9 mouse cellular contexts compared by ENCODE assay signal in the genomic region with DNA sequence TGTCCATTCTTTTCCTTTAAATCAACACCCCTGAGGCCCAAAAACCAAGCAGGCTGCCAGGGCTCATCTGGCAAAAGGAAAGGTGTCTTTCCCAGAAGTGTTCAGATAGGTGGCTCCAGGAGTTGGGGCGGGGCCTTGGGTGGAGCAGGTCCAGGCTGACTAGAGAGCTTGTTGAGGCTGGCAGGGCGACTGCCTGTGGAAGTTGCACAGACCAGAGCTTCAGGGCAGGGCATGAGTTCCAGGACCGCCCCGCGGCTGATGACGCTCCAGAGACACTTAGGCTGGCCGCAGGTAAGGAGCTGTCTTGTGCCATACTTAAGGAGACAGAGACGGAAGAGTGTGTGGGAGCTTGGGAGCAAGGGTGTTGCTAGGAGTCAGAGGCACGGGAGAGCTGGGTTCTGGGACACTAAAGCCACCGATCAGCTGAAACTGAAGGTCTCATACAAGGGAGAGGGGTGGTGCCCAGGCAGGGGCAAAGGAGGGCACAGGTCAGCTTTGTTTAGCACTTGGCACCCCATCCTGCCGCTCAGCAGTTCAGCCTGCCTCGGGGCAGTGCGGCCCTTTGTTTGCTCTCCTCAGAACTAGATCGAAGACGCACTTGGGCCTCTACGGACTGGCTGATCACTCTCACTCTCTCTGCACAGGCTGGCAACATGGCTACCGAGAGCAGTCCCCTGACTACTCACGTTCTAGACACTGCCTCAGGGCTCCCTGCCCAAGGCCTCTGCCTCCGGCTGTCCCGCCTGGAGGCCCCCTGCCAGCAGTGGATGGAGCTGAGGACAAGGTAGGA. TPM values are rescaled to one million over a fixed set of nuclear protein-coding genes. Genes with fewer than 3 reads are reported as not detected.
A peak's percentile ranks its signal among the peaks of the same experiment; 100 is the strongest.
DNase-seq lines count a peak whose midpoint lies in the region; ATAC-seq and TF ChIP-seq lines count a peak whose summit lies in the region.
"Had no signal": no experiment of that assay in that cellular context is flagged by ENCODE, and none has a peak within 500 bp of the region (broad histone marks: within the 10 kb centered on the region; RNA-seq: fewer than 3 reads in every experiment).

A gene (plus strand): TSS at position 51 of the 790 bp plus-strand sequence.

- TF ChIP-seq CTCF in ES-Bruce4 (IDR thresholded peaks at IDR 0.05; ENCODE audit: low read depth, low read length) = no peak
- TF ChIP-seq CTCF in intestine, postnatal 0 days (IDR thresholded peaks at IDR 0.05; ENCODE audit: low read depth) = no peak
- TF ChIP-seq CTCF in lung, postnatal 0 days (IDR thresholded peaks at IDR 0.05) = no peak

- peak within 1 kb of the TSS; percentile 51 for H3K4me2 ChIP-seq in intestine, postnatal 0 days (replicated peaks; ENCODE audit: low read depth)
- H3K4me2 ChIP-seq in lung, postnatal 0 days (replicated peaks; ENCODE audit: low read depth, low read length) = peak within 1 kb of the TSS; percentile 32; the same call in 1 of the 2 replicates

- peaks cover 2% of the 10 kb centered on the region for H3K4me1 ChIP-seq in ES-Bruce4 (ENCODE audit: control insufficient read depth, insufficient read depth, low read length)
- 0 out of 2 replicates have a peak, but pooled peaks cover 3% of the 10 kb centered on the region for H3K4me1 ChIP-seq in intestine, postnatal 0 days (replicated peaks; ENCODE audit: control insufficient read depth, insufficient read depth, low read length)
- H3K4me1 ChIP-seq in lung, postnatal 0 days (ENCODE audit: insufficient read depth, low read depth, low read length) = no peaks in the 10 kb centered on the region

- ATAC-seq in intestine, postnatal 0 days = peak; percentile 81
- peak; percentile 89 for ATAC-seq in lung, postnatal 0 days

- WGBS in intestine, postnatal 0 days = 28% methylated on average over 20 of the region's 20 CpGs
- WGBS in lung, postnatal 0 days = 36% methylated on average over 20 of the region's 20 CpGs

- H3K9me3 ChIP-seq in ES-Bruce4 (replicated peaks; ENCODE audit: control insufficient read depth, insufficient read depth, low read length, poor library complexity, severe bottlenecking) = no peaks in the 10 kb centered on the region
- no peaks in the 10 kb centered on the region for H3K9me3 ChIP-seq in intestine, postnatal 0 days (ENCODE audit: control insufficient read depth)
- no peaks in the 10 kb centered on the region for H3K9me3 ChIP-seq in lung, postnatal 0 days (ENCODE audit: low read length)

- H3K4me3 ChIP-seq in ES-Bruce4 (ENCODE audit: low read depth, low read length) = peak within 1 kb of the TSS; percentile 54
- peak within 1 kb of the TSS; percentile 13; the same call in 1 of the 2 replicates for H3K4me3 ChIP-seq in intestine, postnatal 0 days (ENCODE audit: low read depth, low read length)
- no peak within 1 kb of the TSS for H3K4me3 ChIP-seq in lung, postnatal 0 days (ENCODE audit: low read depth, low read length)

- DNase-seq in adrenal gland, adult 2 months = peak; percentile 79
- DNase-seq in adrenal gland, adult 8-10 months = no peak
- peak; percentile 64 for DNase-seq in lung, postnatal 0 days (ENCODE audit: low spot score)
- DNase-seq in heart, adult 18-20 months = no peak
- no peak for DNase-seq in natural killer cell, adult 2 months (ENCODE audit: low spot score in 2 of 2)
- DNase-seq in frontal cortex, postnatal 25 days (ENCODE audit: low spot score in 2 of 2) = no peak
- DNase-seq: cerebellum, adult 9-10 months had no signal

- TF ChIP-seq EP300 in ES-Bruce4 (IDR thresholded peaks at IDR 0.05; ENCODE audit: insufficient read depth, low read depth, low read length) = no peak
- no peak for TF ChIP-seq EP300 in lung, postnatal 0 days (IDR thresholded peaks at IDR 0.05)

- H3K36me3 ChIP-seq in ES-Bruce4 (ENCODE audit: control insufficient read depth, insufficient read depth, low read length, poor library complexity, severe bottlenecking) = no peaks in the 10 kb centered on the region
- no peaks in the 10 kb centered on the region for H3K36me3 ChIP-seq in intestine, postnatal 0 days (ENCODE audit: control insufficient read depth, insufficient read depth)
- no peaks in the 10 kb centered on the region for H3K36me3 ChIP-seq in lung, postnatal 0 days (ENCODE audit: insufficient read depth, low read length)

- TF ChIP-seq POLR2A in ES-Bruce4 (IDR thresholded peaks at IDR 0.05; ENCODE audit: insufficient read depth, low read length) = no peak

- H3K27me3 ChIP-seq in ES-Bruce4 (ENCODE audit: control insufficient read depth, insufficient read depth, low read length, poor library complexity, severe bottlenecking) = no peaks in the 10 kb centered on the region
- no peaks in the 10 kb centered on the region for H3K27me3 ChIP-seq in intestine, postnatal 0 days (replicated peaks; ENCODE audit: control insufficient read depth, insufficient read depth, low read length)
- no peaks in the 10 kb centered on the region for H3K27me3 ChIP-seq in lung, postnatal 0 days (replicated peaks; ENCODE audit: insufficient read depth, low read length)

- H3K27ac ChIP-seq in ES-Bruce4 (ENCODE audit: insufficient read depth, low read length) = peak within 1 kb of the TSS; percentile 24; the same call in 1 of the 2 replicates
- H3K27ac ChIP-seq in intestine, postnatal 0 days (ENCODE audit: low read depth, low read length) = peak within 1 kb of the TSS; percentile 41; the same call in 1 of the 2 replicates
- no peak within 1 kb of the TSS for H3K27ac ChIP-seq in lung, postnatal 0 days (ENCODE audit: low read length)

- H3K9ac ChIP-seq in ES-Bruce4 (ENCODE audit: low read depth, poor library complexity, severe bottlenecking) = peak within 1 kb of the TSS; percentile 37
- no peak within 1 kb of the TSS for H3K9ac ChIP-seq in intestine, postnatal 0 days (ENCODE audit: low read depth, low read length)
- no peak within 1 kb of the TSS for H3K9ac ChIP-seq in lung, postnatal 0 days (replicated peaks; ENCODE audit: low read depth)

RNA-seq across cellular contexts. Expression of the gene that starts here (rescaled TPM):
- total RNA-seq in adrenal gland, adult 2 months (2021) = 1 to 10 TPM in 1 of 2 experiments, not detected in 1; 1.7 TPM
- 0.98 and 3.1 TPM in 2 replicates for polyA plus RNA-seq in adrenal gland, adult 2 months (2012; rRNA removed)
- total RNA-seq in adrenal gland, adult 8-10 months (2022) = 1 to 10 TPM in 2 of 4 experiments, under 1 TPM in 1, not detected in 1; 0.73 to 1.8 (median 1.0) TPM
- polyA plus RNA-seq in ES-Bruce4 (2011; ENCODE audit: insufficient read depth, insufficient read length, low read depth, missing spikeins) = 13.1 and 15.2 TPM in 2 replicates
- 52.2 and 55.3 TPM in 2 replicates for polyA plus RNA-seq in intestine, postnatal 0 days (2015; fragmentation: Nextera tagmentation; extraction: Ambion mirVana)
- 12.6 and 15.0 TPM in 2 replicates for polyA plus RNA-seq in lung, postnatal 0 days (2015; fragmentation: Nextera tagmentation; extraction: Ambion mirVana)
- 1 to 10 TPM in 1 of 2 experiments, under 1 TPM in 1; 0.77 to 2.4 TPM for total RNA-seq in heart, adult 18-20 months (2021)

Comparison
In these comparisons a context has a peak if more than half of its experiments do, and no peak if none do; other contexts are left out.
1. DNase-seq: peak in adrenal gland, adult 2 months (single experiment) and lung, postnatal 0 days (single experiment); none in adrenal gland, adult 8-10 months (single experiment), heart, adult 18-20 months (0 of 2), natural killer cell, adult 2 months (0 of 2) and frontal cortex, postnatal 25 days (0 of 2).